Mouse (Mus musculus) regulatory T cell (primary cell): ENCODE measurements around the gene Pigf.

Experiments used
- in situ Hi-C: fragments of 300-600 bp; cut with MboI, MseI; formaldehyde crosslinking; loops from one replicate; pipeline ENCODE4 v1.15.1; 2025; ENCODE audit warnings: high pct_unique_total_duplicates

Gene Pigf

DNA sequence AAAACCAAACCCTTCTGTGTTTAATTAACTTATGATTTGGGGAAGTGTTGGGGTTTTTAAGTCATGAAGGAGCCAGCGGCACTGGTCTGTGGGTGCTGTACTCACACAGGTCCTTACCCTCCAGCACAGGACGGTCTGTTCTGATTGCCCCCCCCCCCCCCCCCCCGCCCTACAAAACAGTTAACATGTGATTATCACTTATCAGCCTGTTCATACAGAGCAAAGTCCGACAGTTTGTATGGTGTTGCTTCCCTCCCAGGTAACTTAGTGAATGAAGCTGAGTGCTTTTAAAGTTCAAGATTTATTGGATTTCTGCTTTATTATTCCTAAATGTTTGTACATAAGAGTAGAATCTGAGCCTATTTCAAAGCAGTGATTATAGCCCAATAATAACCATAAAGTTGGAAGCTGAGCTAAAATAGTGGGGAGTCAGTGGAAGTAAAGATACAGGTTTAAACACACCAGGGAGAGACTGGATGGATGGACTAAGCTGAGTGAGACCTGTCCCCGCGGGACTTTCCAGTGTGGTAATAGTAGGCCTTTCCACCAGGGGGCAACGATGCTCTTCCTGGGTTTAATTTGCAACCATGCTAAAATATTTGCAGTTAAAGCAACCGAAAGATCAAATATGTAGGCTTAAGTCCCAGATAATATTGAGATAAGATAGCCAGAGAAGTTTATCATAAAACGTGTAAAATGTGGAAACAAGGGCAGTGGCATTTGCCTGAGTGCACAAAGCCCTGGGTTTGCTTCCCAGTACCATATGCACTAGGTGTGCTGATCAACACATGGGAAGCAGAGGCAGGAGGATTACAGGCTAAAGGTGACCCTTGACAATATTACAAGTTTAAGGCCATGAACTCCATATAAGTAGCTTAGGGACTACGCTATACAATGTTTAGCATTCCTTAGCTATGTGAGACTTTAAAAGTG lies 11.2 kb upstream of the Pigf start:
- in situ Hi-C loops = no loop called here

DNA sequence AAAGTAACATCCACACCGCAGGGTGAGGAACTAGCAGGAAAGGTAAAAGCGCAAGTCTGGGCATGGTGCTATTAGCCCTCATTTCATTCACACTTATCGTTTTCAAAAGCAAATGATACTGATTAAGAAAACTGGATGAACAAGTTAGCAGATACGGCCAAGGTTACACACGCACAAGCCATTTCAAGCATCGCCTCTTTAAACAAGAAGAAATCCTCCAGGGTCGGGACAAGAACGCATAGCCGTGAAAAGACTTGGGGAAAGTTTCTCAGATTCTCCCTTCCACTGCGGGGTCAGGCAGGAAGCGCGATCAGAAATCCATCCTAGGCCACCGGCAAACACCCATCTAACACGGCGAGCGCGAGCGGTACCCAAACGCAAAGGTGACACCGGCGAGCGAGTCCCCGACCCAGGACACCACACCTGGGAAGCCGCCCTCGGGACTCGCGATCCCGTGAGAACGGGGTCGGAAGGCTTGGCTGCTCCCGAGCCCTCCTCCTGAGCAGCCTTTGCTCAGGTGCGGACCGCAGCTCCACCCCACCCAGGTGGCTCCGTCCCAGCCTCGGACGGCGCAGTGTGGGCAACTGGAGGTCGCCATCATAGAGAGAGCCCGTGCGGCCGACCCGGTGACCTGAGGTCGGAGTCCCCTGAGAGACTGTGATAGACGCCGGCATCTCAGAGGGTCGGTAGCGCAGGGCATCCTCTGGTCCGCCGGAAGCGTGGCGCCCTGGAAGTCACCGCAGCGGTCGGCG lies 539 bp downstream of the Pigf start:
- in situ Hi-C loops = no loop called here

GRCm38 (mm10) chr17:87019692-87020091 lies 5.5 kb downstream of the Pigf start:
- in situ Hi-C loops = no loop called here

GRCm38 (mm10) chr17:87011301-87012019 lies 13.7 kb downstream of the Pigf start:
- in situ Hi-C loops = no loop called here

DNA sequence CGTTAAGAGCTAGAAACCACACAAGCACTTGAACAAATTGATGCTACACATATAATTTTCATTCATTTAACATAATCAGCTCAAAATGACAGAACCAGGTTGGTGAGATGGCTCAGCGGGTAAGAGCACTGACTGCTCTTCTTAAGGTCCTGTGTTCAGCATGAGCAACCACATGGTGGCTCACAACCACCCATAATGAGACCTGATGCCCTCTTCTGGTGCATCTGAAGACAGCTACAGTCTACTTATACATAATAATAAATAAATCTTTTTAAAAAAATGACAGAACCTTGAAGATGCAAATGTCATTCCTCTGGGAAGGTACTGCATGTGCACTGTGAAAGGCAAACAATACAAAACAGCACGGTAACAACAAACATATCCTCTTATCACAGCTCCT lies 16.3 kb downstream of the Pigf start:
- in situ Hi-C loops = loop anchor here (5.0 kb wide), 1 partner anchor 37 kb away; no protein-coding TSS in a partner anchor

GRCm38 (mm10) chr17:86997323-86997722 lies 27.9 kb downstream of the Pigf start:
- in situ Hi-C loops = no loop called here

- in situ Hi-C loops = no loop called here
These were observed 33.9 kb downstream of the Pigf start for GRCm38 (mm10) chr17:86991306-86991705.

GRCm38 (mm10) chr17:86988601-86989184 lies 36.5 kb downstream of the Pigf start:
- in situ Hi-C loops = loop anchor here (5.0 kb wide), 1 partner anchor 71 kb away; the partner anchor contains the start of gene Tmem247

DNA sequence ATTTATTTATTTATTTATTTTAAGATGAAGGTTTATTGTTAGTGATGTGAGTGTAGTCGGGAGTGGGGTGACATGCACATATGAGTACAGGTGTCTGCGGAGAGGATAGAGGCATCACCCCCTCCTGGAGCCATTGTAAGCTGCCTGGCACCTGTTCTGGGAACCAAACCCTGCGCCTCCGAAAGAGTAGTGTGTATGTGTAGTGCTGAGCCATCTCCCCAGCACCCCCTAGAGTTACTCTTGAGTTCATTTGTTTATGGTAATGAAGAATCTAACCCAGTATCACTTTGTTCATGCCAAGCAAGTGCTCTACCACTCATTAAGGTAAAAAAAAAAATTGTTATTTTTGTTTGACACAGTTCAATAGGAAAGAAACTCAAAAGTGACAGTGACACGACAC lies 37.0 kb downstream of the Pigf start:
- in situ Hi-C loops = loop anchor here (5.0 kb wide), 1 partner anchor 71 kb away; the partner anchor contains the start of gene Tmem247

DNA sequence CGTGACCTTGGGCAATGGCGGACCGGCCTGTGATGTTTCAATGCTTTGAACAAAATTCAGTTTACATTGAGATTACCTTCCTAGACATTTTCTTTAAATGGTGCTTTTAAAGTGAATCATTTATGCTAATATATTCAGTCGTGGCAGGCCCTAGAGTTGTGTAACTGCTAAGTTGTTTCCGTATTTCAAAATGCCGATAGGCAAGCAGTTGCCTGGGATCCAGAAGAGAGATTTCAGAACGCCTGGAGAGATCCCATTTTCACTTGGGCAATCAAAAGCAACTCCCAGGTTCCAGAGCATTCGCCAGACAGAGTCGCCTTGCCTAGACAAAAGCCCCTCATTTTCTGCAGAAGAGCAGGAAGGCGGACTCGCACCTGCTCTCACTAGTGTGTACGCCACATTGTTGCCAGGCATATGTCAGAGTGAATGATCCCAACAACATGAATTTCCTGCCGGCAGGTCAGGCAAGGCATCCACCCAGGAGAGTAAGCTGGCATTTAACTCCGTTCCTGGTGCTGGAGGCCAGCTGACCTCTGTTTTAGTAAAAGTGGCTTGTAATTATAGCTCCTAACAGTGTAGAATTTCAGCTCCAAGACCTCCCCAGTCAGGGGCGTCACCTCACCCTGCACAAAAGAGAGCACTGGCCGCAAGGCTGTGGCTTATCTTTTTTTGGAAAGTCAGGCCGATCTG lies 38.6 kb downstream of the Pigf start:
- in situ Hi-C loops = loop anchor here (5.0 kb wide), 1 partner anchor 69 kb away; the partner anchor contains the start of gene Tmem247

GRCm38 (mm10) chr17:86982497-86982896 lies 42.7 kb downstream of the Pigf start:
- in situ Hi-C loops = no loop called here

DNA sequence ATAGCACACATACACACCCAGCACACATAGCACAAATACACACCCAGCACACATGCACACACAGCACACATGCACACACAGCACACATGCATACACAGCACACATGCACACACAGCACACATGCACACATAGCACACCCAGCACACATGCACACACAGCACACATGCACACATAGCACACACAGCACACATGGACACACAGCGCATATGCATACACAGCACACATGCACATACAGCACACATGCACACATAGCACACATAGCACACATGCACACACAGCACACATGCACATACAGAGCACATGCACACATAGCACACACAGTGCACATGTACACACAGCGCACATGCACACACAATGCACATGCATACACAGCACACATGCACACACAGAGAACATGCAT lies 43.5 kb downstream of the Pigf start:
- in situ Hi-C loops = no loop called here

GRCm38 (mm10) chr17:86981205-86981604 lies 44.0 kb downstream of the Pigf start:
- in situ Hi-C loops = no loop called here

DNA sequence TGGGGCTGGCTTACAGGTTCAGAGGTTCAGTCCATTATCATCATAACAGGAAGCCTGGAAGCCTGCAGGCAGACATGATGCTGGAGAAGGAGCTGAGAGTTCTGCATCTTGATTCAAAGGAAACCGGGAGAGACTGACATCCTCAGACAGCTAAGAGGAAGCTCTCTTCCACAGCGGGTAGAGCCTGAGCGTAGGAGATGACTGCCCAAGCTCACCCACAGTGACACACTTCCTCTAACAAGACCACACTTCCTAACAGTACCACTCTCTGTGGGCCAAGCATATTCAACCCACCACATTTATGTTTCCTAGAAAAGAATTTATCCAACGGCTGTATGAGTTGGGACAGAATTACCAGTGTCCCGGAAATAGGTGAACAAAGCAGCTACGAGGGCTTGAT lies 46.7 kb downstream of the Pigf start:
- in situ Hi-C loops = no loop called here

GRCm38 (mm10) chr17:86976387-86976786 lies 48.8 kb downstream of the Pigf start:
- in situ Hi-C loops = no loop called here

GRCm38 (mm10) chr17:86973097-86973496 lies 52.1 kb downstream of the Pigf start:
- in situ Hi-C loops = loop anchor here (5.0 kb wide), 1 partner anchor 34 kb away; no protein-coding TSS in a partner anchor

DNA sequence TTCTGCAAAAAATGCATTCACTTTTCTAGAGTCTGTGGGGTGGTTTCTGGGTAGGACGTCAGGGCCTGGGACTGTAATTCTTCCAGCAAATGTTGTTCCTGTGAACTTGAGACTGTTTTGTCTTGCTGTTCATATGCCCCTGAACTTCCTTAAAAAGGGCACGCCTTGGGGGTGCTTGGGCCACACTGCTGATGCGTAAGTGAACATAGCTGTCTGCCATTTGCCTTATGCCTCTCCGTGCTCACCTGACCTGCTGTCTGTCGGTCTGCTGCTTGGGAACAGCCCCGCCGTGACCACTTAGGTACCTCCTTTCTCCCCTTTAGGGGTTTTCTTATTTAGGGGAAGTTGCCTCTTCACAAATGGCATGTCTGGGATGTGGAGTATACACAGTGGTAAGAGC lies 53.3 kb downstream of the Pigf start:
- in situ Hi-C loops = loop anchor here (5.0 kb wide), 1 partner anchor 35 kb away; no protein-coding TSS in a partner anchor

- in situ Hi-C loops = loop anchor here (5.0 kb wide), 1 partner anchor 36 kb away; no protein-coding TSS in a partner anchor
These were observed 54.2 kb downstream of the Pigf start for GRCm38 (mm10) chr17:86971036-86971435.

DNA sequence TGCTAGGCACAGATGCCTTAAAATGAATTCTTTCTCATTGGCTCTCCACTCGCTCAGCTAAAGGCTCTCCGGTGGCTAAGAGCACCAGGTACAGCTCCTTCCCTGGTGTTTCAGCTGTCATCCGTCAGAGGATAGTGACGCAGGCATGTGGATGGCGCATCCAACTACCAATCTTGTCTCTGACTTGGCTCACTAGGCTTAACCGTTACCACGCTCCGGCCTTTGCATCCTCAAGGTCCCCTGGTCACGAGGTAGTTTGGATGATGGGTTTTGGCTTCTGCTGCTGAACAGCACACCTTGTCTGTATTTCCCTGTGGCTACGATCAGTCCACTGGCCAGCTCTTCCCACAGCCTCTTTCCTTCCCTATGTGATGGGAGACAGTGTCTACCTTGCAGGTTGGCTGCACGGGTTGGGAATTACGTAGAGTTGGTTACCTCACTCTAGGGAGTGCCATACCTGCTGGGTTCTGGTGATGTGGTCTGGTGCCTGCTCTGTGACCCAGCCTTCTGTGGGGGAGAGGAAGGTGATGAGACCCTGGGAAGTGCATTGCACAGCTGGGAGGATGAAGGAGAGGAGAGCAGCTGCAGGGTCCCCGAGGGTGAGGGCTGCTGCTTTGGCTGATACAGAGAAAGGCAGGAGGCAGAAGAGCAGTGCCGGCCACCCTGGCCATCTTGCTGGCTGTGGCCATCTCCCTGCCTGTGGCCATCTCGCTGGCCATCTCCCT lies 55.0 kb downstream of the Pigf start:
- in situ Hi-C loops = loop anchor here (5.0 kb wide), 1 partner anchor 37 kb away; no protein-coding TSS in a partner anchor

GRCm38 (mm10) chr17:86969582-86969981 lies 55.6 kb downstream of the Pigf start:
- in situ Hi-C loops = no loop called here
